Mouse (Mus musculus) adrenal gland, postnatal 14 days (tissue): ENCODE results near the gene Ovgp1. TPM values are rescaled to one million over a fixed set of nuclear protein-coding genes. Genes with fewer than 3 reads are reported as not detected.
A peak's percentile ranks its signal among the peaks of the same experiment; 100 is the strongest.
"Not testable (repeated sequence)": the region's sequence is repeated elsewhere in the genome, so short reads cannot be mapped to it uniquely, and the experiment has no call there.

Experiments
- DNase-seq: peaks from one replicate; pipeline ENCODE4 v3.0.0; 2021; ENCODE audit warnings: mixed read lengths
- total RNA-seq: library from RNA; stranded (reverse); gene quantifications from 2 replicates; pipeline ENCODE4 v1.2.3, GENCODE M21; 2021

Ovgp1 gene
- total RNA-seq, 1 experiment from 2014 or later = 0.82 TPM

DNA sequence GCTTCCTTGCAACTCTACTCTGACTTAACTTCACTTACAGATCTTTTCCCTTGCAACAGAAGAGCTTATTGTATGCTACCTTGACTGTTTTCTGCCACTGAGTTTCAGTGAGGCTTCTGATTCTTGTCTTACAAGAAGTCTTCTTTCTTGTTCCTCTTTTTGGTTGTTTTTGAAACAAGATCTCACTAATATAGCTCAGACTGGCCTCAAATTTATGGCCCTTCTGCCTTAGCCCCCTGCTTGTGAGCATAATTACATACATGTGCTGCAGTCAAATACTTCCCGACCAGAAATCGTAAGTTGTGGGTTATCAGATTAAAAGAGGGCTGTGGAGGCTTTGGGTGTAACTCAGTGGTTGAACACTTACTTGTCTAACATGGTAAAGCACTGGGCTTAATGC is 21.2 kb downstream of the Ovgp1 start:
- no peak for DNase-seq

DNA sequence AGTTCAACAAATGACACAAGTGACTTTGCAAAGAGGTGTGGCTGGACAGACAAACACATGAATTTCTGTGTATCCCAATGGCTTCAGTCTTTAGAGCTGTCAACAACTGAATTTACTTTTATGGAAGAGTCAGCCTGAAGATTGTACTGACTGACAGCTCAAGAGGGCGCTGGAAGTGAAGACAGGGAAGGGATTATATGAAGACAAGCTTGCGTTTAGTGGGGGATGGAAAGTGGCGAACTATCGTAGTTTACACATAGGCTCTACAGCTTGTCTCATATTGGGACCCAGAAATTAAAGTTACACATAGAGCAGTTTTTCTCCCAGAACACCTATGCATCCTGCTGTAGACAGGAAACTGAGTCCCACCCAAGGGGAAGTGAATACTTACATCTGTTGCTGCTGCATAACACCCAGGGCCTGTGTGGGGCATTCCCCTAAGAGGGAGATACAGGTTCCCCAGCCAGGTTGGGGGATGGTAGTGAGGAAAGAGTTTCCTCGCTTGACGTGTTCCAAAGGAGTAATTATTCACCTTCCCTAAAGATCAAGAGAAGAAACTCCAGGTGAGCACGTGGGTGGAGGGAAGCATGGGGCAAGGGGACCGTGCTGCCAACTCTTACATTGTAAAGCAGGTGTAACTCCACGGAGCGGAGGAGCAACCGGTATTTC is 27.3 kb downstream of the Ovgp1 start:
- DNase-seq = no peak

DNA sequence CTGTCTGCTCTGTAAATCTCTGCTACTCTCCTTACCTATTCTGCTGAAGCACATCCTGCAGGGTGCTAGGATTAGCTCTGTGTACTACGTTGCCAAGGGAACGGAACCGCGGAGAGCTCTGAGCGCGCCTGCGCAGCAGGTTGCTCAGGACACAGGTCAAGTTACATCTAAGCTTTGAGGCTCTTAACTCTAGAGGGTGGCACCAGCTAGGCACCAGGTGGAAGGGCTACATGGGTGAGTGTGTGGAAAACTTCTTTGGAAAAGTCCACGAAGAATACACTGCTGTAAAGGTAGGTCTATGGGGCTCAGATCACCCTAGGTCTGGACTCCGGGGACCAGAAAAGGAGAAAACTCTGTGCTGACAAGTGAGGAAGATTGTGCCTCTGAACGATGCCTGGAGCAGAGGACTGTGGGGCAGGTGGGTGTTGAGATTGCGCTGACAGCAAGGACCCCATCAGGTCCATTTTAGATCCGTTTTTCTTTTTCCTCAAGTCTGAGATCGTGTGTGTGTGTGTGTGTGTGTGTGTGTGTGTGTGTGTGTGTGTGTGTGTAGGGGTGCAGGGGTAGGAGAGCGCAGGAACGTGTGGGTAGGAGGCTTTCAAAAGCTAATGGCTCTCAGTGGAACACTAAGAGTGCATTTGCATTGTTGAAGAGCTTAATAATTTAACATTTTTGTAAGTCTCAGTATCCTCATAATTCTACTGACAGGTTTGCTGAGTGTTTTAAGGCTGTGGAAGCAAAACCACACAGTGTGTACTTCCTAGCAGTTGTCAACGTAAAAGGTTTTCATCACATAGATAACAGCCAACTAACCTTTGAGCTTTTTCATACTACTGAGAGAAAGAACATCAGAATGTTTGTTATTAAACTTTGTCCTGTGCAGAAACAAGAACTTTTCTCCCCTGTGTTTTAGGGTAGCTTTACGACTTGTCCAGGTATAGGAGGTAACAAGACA is 28.2 kb downstream of the Ovgp1 start:
- peak; percentile 23 for DNase-seq

DNA sequence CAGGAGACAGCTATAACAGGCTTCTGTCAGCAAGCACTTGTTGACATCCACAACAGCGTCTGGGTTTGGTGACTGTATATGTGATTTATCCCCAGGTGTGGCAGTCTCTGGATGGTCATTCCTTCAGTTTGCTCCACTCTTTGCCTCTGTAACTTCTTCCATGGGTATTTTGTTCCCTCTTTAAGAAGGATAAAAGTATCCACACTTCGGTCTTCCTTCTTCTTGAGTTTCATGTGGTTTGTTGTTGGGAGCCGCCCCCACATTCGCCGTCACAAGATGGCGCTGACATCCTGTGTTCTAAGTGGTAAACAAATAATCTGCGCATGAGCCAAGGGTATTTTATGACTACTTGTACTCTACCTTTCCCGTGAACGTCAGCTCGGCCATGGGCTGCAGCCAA is 29.8 kb downstream of the Ovgp1 start:
- not testable (repeated sequence) for DNase-seq

DNA sequence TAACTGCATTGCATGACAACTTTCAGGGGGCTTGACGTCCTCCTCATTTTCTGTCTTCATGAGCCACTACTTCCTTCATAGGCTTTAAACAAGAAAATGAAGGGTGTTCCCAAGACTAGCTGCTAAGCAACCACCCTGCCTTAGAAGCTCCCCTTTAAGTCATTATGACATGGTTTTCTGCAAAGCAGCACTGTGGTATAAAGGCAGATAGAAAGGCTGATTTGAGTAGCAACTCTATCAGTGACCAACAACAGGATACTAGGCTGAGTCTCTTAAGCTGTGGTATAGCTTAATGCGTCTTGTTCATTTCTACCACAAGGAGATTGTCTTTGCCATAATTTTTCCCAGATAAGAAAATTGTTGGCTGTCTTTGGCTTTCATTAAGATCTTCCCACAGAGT is 41.0 kb downstream of the Ovgp1 start, which contains the start of gene Pifo:
Pifo (minus strand) TSS at position 101 of the 400 bp plus-strand sequence.
- no peak for DNase-seq

DNA sequence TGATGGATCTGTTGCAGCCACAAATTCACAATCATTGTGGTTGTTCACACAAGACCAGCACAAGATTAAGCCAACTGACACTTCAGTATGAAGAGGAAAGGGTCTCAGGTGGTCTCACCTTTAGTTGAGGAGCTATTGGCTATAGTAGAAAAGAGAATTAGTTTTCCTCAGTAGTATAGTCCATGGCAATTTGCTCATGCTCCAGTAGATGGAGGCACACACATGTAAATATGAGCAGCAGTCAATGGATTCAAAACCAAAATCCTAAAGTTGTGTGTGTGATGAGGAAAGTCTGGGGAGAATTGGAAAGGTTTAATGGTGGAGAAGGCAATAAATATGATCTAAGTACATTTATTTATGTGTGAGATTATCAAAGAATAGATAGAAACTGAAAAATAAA is 48.3 kb downstream of the Ovgp1 start:
- no peak for DNase-seq

DNA sequence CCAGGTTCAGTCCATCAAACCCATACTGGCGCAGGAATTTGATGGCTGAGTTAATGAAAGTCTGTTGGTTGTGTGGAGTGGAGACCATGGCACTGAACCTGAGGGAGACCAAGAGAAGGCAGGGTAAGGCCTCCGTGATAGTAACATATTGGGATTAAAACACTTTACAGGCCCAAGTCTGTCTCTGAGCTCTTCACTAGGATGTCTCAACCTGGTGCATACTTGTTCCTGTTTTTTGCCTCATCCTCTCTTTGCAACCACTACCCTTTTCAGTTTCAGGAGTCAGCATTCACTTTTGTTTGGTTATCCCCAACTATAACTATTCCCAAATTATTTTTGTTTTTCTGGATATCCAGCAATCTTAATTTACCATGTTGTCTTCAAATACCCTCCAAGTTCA is 50.6 kb downstream of the Ovgp1 start:
- DNase-seq = no peak

DNA sequence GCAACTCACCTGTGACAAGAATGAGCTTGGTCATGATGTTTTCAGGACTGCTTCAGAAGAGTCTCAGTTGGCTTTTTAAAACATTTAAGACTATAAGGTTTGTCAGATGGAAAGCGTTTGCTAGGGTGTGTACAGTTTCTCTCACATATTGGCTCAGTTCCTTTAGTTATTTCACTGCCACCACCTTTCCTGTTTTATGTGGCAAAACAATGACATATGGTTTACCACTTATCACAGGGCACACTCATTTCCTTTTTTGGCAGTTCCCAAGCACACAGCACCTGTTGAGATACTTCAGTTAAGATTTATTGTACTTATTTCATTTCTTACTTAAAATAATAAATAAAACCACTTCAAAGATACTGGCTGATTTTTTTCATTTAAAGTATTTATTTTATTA is 59.3 kb downstream of the Ovgp1 start, which contains the start of gene Chil5:
Chil5 (minus strand) TSS at position 34 of the 400 bp plus-strand sequence.
- DNase-seq = no peak

Other genes with a start within 250 kb of the Ovgp1 start
- 184 and 206 TPM in 2 replicates for gene Rap1a, start 172.4 kb upstream of the Ovgp1 start, total RNA-seq
- 0.33 TPM in 1 of 2 replicates, not detected in the other for gene Adora3, start 102.9 kb upstream of the Ovgp1 start, total RNA-seq
- 0.38 TPM in 1 of 2 replicates, not detected in the other for gene Tmigd3, start 102.8 kb upstream of the Ovgp1 start, total RNA-seq
- gene I830077J02Rik, start 41.0 kb upstream of the Ovgp1 start, total RNA-seq = 1.5 and 1.9 TPM in 2 replicates
- gene Wdr77, start 14.3 kb upstream of the Ovgp1 start, total RNA-seq = 62.1 and 76.4 TPM in 2 replicates
- 478 and 481 TPM in 2 replicates for gene Atp5f1, start 13.6 kb upstream of the Ovgp1 start, total RNA-seq
- gene Pifo, start 40.9 kb downstream of the Ovgp1 start, total RNA-seq = not detected in 2 replicates
- gene Chil5, start 59.1 kb downstream of the Ovgp1 start, total RNA-seq = 0.38 TPM in 1 of 2 replicates, not detected in the other
- gene Chia1, start 139.5 kb downstream of the Ovgp1 start, total RNA-seq = not detected in 2 replicates
- 0.83 and 3.0 TPM in 2 replicates for gene Chil3, start 193.9 kb downstream of the Ovgp1 start, total RNA-seq
- not detected in 2 replicates for gene Chil4, start 245.8 kb downstream of the Ovgp1 start, total RNA-seq